Mouse (Mus musculus) testis, adult 2 months (tissue): ENCODE data around the gene Mid1.

Source experiments
- CTCF ChIP-seq: fragments of 200-500 bp; IDR thresholded peaks from 2 replicates; pipeline ENCODE4 v1.5.1; 2012; ENCODE audit warnings: low read depth, mild to moderate bottlenecking, inconsistent platforms, low read length, moderate library complexity; ENCODE audit not compliant: control insufficient read depth, insufficient read depth, insufficient replicate concordance
- POLR2A ChIP-seq: fragments of 200-500 bp; IDR thresholded peaks from 2 replicates; pipeline ENCODE4 v1.6.1; 2012; ENCODE audit warnings: low read depth, mild to moderate bottlenecking, inconsistent platforms, low read length, moderate library complexity; ENCODE audit not compliant: control insufficient read depth

DNA sequence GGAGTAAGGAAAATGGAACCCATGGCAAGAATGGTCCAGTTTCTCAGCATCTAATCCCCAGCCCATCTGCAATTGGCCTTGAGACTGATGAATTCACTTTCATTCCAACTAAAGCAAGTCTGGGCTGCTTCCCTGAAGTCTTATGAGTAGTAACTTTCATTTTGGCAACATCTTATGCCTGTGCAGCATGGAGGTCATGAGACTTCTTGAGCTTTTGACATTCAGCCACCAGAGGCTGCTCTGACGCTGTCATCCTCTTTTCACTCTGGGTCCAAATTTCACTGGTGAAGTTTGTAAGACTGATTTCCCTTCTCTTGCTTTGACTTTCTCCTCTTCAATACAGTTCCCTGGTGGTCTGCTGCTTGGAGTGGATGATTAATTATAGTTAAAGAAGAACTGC, 177.8 kb downstream of the Mid1 start:
- TF ChIP-seq CTCF, result no peak
- no peak for TF ChIP-seq POLR2A
